Mouse (Mus musculus): ENCODE measurements at regions not wholly inside any gene's neighbourhood (a gene's known extent, or its start where the extent isn't known, plus 50 kb on each side); places are given as distances from the start of the nearest gene placed in this dataset.
A peak's percentile ranks its signal among the peaks of the same experiment; 100 is the strongest.

GRCm38 (mm10) chr2:133362693-133363443 lies 189.1 kb upstream of the Bmp2 start:
- DNase-seq (ENCODE audit: low read depth, low spot score), result no peak

GRCm38 (mm10) chr2:133371490-133372215 lies 180.3 kb upstream of the Bmp2 start:
- DNase-seq (ENCODE audit: low read depth, low spot score), result no peak

GRCm38 (mm10) chr2:133373543-133373942 lies 178.4 kb upstream of the Bmp2 start:
- no peak for DNase-seq (ENCODE audit: low read depth, low spot score)

- DNase-seq (ENCODE audit: low read depth, low spot score), result no peak
These were observed 170.9 kb upstream of the Bmp2 start for GRCm38 (mm10) chr2:133381054-133381453.

- DNase-seq (ENCODE audit: low read depth, low spot score), result no peak
These were observed 168.6 kb upstream of the Bmp2 start for GRCm38 (mm10) chr2:133383135-133383920.

- no peak for DNase-seq (ENCODE audit: low read depth, low spot score)
These were observed 166.7 kb upstream of the Bmp2 start for GRCm38 (mm10) chr2:133385297-133385696.

- no peak for DNase-seq (ENCODE audit: low read depth, low spot score)
These were observed 164.6 kb upstream of the Bmp2 start for GRCm38 (mm10) chr2:133387349-133387748.

GRCm38 (mm10) chr2:133392298-133392697 lies 159.7 kb upstream of the Bmp2 start:
- no peak for DNase-seq (ENCODE audit: low read depth, low spot score)

- no peak for DNase-seq (ENCODE audit: low read depth, low spot score)
These were observed 154.4 kb upstream of the Bmp2 start for GRCm38 (mm10) chr2:133397566-133397965.

- DNase-seq (ENCODE audit: low read depth, low spot score), result no peak
These were observed 152.8 kb upstream of the Bmp2 start for GRCm38 (mm10) chr2:133399059-133399690.

GRCm38 (mm10) chr2:133400963-133401362 lies 151.0 kb upstream of the Bmp2 start:
- DNase-seq (ENCODE audit: low read depth, low spot score), result no peak

- no peak for DNase-seq (ENCODE audit: low read depth, low spot score)
These were observed 134.9 kb upstream of the Bmp2 start for GRCm38 (mm10) chr2:133416990-133417581.

- DNase-seq (ENCODE audit: low read depth, low spot score), result no peak
These were observed 132.2 kb upstream of the Bmp2 start for GRCm38 (mm10) chr2:133419686-133420303.

GRCm38 (mm10) chr2:133425538-133425937 lies 126.4 kb upstream of the Bmp2 start:
- no peak for DNase-seq (ENCODE audit: low read depth, low spot score)

GRCm38 (mm10) chr2:133427039-133427438 lies 124.9 kb upstream of the Bmp2 start:
- no peak for DNase-seq (ENCODE audit: low read depth, low spot score)

GRCm38 (mm10) chr2:133429369-133430062 lies 122.4 kb upstream of the Bmp2 start:
- DNase-seq (ENCODE audit: low read depth, low spot score), result no peak

GRCm38 (mm10) chr2:133430741-133431438 lies 121.1 kb upstream of the Bmp2 start:
- DNase-seq (ENCODE audit: low read depth, low spot score), result peak; percentile 2

- DNase-seq (ENCODE audit: low read depth, low spot score), result no peak
These were observed 119.7 kb upstream of the Bmp2 start for GRCm38 (mm10) chr2:133432141-133432813.

All from 3T3-L1 (cell line).